Mouse (Mus musculus) intestine, embryonic 15.5 days (tissue): Measurements from ENCODE around the gene Sqor. TPM values are rescaled to one million over a fixed set of nuclear protein-coding genes. Genes with fewer than 3 reads are reported as not detected.

Experiments used
- polyA plus RNA-seq: library from polyadenylated mRNA; unstranded; fragments of >200 nt; fragmentation: Nextera tagmentation; extraction: Ambion mirVana; gene quantifications from 2 replicates; pipeline ENCODE4 v1.2.1, GENCODE M21; 2015

Gene Sqor
- polyA plus RNA-seq, 1 experiment from 2014 or later = 25.7 TPM

Other genes starting within 250 kb of the Sqor start
- gene Gatm, start 153.9 kb upstream of the Sqor start, polyA plus RNA-seq = 18.9 and 23.9 TPM in 2 replicates
- gene AA467197, start 128.3 kb upstream of the Sqor start, polyA plus RNA-seq = 7.1 and 7.3 TPM in 2 replicates
- 10.2 and 10.8 TPM in 2 replicates for gene Slc30a4, start 62.6 kb upstream of the Sqor start, polyA plus RNA-seq
- 46.8 and 46.9 TPM in 2 replicates for gene Bloc1s6, start 26.7 kb upstream of the Sqor start, polyA plus RNA-seq